Mouse (Mus musculus) lung, postnatal 4 days (tissue): ENCODE measurements around the gene Exoc5.
A peak's percentile ranks its signal among the peaks of the same experiment; 100 is the strongest.
"Not testable (repeated sequence)": the region's sequence is repeated elsewhere in the genome, so short reads cannot be mapped to it uniquely, and the experiment has no call there.

Experiments
- DNase-seq, 2 experiments: peaks; one replicate each; pipeline ENCODE4 v3.0.0; 2021

Exoc5 gene

DNA sequence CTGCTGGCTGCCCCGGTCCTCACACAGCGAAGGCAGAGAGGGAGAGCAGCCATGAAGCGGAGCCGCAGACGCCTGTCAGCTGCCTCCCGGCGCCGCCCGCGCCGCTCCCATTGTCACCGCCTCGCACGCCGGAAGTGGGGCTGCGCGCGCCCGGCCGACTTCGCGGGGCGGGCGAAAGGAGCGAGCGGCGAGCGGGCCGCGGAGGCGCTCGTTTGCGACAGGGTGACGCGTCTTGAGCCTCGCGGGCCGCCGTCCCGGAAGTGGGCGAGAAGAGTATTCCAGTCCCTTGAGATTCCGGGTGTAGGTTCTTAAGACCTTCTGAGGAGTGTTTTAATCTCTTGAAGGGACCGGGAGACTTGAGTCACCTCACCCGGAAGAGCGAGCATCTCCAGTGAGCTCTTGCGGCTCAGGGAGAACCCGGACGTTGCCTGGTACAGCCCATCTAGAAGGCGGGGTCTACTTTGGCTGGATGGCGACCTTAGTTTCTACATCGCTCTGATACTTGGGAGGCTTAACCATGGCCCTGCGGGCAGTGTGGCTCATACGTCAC lies at the start of gene Exoc5:
Gene Exoc5, minus strand, starts transcription at position 380 of the 550 bp plus-strand sequence.
- DNase-seq, result peak; percentile 97 to 98

- not testable (repeated sequence) for DNase-seq
Measured at GRCm38 (mm10) chr14:49091755-49092154, 25.3 kb upstream of the Exoc5 start.

DNA sequence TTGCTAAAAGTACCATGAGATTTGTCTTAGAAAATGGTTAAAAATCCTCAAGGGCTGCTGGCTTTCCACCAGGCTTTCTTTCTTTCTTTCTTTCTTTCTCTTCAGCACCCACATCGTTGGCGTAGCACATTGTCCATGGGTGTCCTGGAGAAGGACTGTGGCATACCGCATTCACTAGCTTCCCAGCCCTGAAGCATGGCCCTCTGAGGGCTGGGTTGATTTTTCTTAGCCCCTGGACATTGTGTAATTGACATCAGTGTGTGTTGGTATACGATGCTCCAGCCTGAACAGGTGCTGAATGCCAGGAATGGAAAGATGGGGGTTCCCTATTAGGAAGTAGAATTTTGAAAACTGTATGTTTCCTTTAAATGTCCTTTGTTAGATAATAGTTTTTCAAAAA lies 24.8 kb upstream of the Exoc5 start:
- DNase-seq, result no peak

DNA sequence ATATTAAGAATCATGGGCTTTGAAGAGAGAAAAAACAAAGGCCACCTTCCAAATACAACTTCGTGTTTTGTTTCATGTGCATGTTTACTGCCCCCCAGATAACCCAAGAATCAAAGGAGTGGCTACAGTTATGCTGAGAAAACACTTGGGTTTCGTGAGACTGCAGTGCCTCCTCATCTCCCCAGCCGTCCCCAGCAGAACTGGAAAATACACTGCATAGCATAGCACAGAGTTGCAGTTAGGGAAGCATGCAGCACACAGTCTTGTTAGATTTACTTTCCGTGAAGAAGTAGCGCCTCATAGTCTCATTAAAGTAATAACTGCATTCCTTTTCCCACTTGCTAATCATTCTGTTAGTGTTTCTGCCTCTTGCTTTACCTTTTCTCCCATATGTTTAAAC lies 23.6 kb upstream of the Exoc5 start:
- DNase-seq, result no peak

- no peak for DNase-seq
Measured at GRCm38 (mm10) chr14:49089461-49090058, 23.1 kb upstream of the Exoc5 start.

DNA sequence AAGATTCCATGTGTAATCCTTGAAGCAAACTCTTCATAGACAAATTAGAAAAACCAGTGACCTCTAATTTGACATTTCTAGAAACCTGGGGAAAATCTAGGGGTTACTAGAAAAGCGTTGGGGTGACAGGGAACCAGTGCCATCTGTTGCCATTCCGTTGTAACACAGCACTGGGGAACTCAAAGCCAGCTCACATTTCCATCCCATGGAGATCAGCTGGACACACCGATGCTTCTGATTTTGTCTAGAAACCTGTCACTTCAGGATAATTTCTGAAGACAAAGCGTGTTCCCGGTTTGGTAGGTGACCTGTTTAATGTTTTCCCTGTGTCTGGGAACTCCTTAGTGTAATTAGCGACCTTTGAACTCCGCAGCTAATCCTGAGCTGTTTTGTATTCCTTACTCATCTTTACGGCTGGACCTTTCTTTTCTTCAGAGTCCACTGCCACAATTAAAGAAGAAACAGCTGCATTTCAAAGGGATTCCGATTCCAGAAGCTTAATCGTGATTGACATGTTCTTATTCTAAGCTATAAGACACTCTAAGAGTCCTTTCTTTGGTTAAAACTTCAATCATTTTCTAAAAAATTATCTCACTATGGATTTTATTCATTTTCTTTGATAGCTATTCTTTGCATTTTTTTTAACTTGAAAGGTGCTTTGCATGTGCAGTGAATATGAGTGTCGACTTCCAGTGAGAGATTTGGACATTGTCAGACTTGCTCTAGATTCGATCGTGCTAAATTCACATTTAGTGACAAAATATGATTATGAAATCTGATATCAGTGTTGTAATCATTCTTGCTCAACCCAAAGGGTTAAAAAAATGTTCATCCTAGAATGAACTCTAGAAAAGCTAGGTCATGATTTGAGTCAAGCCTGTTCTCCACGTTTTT lies 21.9 kb upstream of the Exoc5 start:
- DNase-seq, result no peak

DNA sequence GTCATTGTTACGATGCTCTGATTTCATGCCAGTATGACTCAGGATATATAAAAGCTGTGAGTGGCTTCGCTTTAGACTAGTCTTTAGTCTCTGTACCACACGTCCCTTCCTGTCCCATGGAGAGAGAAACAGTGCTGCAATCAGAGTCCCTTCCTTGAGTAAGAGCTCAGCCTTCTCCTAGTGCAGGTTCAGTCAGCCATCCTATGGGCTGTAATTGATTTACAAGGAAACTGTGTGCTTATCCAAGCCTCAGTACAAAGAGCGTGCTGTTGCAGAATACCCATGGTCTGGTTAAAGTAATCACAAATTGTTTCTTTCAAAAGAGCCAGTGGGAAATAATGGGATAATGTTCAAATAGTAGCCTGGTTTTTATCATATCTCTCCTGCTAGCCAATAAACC lies 20.1 kb upstream of the Exoc5 start:
- DNase-seq, result no peak

GRCm38 (mm10) chr14:49078820-49079219 lies 12.4 kb upstream of the Exoc5 start:
- DNase-seq, result no peak

DNA sequence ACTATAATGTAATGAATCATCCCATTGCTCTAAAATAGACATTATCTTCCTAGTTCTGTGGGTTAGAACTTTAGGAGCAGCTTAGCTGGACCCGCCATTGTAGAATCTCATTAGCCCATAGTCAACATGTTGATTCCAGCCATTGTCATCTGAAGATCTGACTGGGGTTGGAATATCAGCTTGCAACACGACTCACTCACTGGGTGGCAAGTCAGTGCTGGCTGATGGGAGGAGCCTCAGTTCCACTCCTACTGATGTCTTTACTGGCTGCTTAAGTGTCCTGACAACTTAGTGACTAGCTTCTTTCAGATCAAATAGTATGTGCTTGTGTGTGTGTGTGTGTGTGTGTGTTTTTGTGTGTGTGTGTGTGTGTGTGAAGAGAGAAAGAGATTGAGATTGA lies 7.9 kb upstream of the Exoc5 start:
- DNase-seq, result no peak

- no peak for DNase-seq
Measured at GRCm38 (mm10) chr14:49073896-49074295, 7.4 kb upstream of the Exoc5 start.

DNA sequence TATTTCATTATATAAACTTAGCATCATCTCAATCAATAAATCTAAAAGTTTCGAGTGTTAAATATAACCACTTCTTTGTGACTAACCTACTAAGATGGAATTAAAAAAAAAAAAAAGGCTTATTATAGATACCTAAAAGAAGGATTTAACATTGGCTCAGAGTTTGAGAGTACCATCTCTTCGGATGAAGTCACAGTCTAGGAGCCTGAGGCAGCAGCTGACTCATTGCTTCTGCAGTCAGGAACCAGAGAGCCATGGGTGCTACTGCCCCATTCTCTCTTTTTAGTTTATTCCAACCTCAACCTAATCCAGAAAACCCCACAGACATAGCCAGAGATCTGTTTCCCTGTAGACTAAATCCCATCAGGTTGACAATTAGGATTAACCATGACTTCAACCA lies 6.4 kb upstream of the Exoc5 start:
- no peak for DNase-seq

- no peak for DNase-seq
Measured at GRCm38 (mm10) chr14:49065529-49066273, 752 bp downstream of the Exoc5 start, which contains the start of gene Ap5m1. Gene Ap5m1 (plus strand): TSS chr14:49066097.

- no peak for DNase-seq
Measured at GRCm38 (mm10) chr14:49063838-49064237, 2.6 kb downstream of the Exoc5 start.

DNA sequence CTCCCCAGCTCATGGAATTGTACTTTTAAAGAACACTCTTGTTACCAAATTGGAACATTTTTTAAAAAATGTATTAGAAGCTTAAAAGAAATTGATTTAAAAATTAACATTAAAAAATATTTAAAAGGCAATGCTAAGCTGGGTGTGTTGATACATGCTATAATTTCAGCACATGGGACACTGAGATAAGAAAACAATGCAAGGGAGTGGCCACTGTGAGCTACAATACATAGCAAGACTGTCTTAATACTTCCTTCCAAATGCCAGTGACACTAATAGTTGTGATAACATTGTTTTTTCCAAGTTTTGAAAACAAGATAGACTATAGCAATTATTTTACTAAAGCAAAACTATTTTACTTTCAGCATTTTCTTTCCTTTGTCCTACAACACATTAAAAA lies 17.0 kb downstream of the Exoc5 start:
- no peak for DNase-seq

GRCm38 (mm10) chr14:49045610-49046009 lies 20.8 kb downstream of the Exoc5 start:
- DNase-seq, result no peak

DNA sequence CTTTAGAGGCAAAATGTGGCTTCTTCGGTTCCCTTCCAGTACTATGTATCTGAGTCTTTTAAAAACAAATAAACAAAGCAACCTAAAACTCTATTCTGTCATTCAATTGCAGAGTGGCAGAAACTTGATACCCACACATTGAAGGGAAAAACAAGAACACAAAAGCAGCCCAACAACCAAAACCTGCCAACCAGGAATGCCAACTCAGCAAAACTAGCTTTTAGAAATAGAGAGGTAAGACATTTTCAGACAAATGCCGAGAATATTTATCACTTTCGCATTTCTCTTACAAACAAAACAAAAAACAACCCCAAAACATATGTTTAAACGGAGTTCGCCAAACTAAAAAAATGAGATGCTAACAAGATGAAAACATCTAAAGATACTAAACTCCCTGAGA lies 37.5 kb downstream of the Exoc5 start:
- DNase-seq, result no peak

DNA sequence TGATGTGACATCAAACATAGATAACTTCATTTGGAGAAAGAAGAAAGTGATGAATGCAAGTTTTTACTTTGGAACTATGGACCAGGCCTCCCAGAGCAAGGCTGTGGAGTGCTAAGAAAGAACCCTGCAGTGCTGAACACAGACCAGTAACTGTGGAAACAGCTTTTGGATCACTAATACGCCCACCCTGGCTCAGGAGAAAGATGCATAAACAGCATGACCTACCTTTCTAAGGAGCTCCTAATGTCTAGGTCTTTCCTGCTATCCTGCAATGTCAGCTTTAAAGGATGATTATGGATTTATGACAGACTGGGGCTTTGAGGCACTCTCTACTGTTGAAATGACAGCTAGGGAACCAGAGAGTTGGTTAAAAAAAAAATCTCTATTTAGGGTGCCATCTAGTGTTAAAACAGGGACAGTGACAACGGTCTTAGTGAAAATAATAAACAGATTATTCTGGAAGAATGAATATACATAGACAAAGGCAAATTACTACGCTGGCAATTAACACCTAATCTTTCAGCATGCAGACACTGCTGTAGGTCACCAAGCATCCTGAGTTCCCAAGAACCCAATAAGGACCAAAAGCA lies 38.6 kb downstream of the Exoc5 start:
- DNase-seq, result no peak

DNA sequence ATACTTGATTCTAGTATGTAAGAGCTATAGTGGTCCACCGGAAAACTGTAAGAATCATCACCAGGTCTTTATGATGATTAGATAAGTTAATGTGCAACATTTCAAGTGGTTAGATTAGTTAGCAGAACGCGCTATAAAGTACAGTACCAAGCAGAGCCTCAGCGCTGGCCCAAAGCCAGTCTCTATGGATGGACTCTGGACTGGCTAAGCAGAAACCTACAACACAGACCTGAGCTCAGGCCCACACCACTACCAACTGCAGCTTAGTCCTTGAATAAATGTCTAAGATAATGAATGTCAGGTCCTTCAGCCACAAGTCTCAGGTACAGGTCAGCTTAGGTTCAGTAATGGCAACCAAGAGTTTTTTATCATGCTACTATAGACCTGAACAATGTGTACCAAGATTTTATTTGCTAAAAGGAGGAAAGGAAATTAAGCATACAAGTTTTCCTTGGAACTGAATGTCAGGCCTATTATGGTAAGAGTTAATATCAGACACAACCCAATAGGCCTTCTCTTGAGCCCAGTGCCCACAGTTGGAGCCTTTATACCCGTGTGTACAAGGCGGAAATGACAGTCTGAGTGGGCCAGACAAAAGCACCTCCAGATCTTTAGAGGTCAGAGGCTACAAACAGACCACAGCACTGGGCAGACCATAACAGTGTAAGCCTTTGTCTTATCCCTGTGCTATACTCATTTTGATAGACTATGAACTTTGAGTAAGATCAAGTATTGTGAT lies 39.2 kb downstream of the Exoc5 start:
- DNase-seq, result no peak

DNA sequence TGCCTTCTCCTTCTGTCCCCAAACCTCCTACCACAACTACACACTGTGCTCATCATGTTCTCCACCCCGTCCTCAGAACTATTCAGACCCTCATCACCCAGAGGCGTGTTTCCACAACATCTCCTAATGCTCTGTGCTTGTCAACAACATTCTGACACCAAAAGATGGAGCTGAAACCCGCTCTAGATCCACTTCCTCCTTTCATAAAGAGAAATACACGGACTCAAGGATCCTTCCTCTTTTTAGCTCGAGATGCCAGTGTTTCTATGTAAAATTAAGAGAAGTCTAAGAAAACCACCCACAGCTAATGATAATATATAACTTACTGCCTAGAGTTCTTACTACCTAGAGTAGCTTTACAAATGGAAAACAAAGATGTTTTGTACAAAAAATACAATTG lies 46.7 kb downstream of the Exoc5 start:
- no peak for DNase-seq

DNA sequence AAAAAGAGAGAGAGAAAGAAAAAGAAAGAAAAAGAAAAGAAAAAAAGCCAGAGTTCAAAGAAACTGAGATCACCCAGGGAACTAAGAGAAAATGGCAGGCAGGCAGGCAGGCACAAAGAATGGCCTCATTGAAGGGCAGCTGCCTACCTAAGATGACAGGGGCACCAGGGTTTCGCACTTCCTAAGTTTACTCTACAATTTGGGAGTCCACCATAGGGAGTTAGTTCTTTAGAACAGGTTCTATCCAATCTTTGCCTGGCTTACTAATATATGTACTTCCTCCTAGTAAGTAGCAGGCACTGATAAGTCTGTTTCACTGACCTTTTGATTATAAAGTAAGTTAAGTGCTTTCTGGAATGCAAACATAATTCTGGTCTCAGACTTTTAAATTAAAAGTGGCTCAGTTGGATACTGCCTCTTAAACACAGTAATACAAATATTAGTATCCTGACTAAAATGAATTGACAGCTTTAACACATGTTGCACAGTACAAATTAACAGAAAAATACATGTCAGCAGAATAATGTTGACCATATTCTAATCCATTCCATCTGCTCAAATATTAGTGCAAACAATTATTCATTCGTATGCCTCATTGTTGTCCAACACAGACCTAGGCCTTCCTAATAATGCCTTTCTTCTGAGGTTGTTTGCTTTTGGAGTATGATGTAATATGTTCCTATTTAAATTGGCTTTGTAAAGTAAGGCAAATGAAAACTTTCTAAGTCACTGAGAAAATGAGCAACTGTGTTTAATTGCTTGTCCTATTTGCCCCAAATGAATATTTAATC lies 57.9 kb downstream of the Exoc5 start:
- no peak for DNase-seq

DNA sequence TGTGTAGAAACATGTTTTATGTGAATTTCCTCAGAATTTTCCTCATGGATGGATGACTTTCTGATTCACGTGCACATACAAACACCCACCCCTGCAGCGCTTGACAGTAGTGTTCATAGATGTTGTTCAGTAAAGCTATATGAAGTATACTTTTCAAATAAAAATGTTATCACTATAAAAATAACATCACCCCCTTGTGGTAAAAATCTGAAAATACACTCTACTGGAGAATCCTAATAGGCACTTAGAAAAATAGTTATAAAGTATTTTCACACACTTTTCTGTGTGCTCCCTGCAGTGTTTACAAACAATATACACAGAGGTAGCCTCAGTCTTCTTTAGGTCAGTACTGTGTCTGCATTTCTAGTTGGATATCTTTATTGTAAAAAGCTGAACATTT lies 58.5 kb downstream of the Exoc5 start:
- DNase-seq, result no peak
